Mouse (Mus musculus): ENCODE results near the gene Luc7l. TPM values are rescaled to one million over a fixed set of nuclear protein-coding genes. Genes with fewer than 3 reads are reported as not detected.

The Luc7l gene
- polyA plus RNA-seq (2015; fragmentation: Nextera tagmentation; extraction: Ambion mirVana) = 28.1 and 32.7 TPM in 2 replicates

- H3K27me3 ChIP-seq (replicated peaks; ENCODE audit: control insufficient read depth, insufficient read depth, low read length) = no peaks in the 10 kb centered on the region
- H3K4me1 ChIP-seq (replicated peaks; ENCODE audit: control insufficient read depth, insufficient read depth, low read length) = no peaks in the 10 kb centered on the region
- H3K4me3 ChIP-seq (ENCODE audit: low read depth, low read length) = peak within 1 kb of the TSS; percentile 69
- H3K27ac ChIP-seq (ENCODE audit: low read depth, low read length) = peak within 1 kb of the TSS; percentile 99
- peak; percentile 90 for ATAC-seq
- no peak for TF ChIP-seq CTCF (IDR thresholded peaks at IDR 0.05; ENCODE audit: low read depth)
- H3K9ac ChIP-seq (ENCODE audit: low read depth, low read length) = peak within 1 kb of the TSS; percentile 92
- 0 out of 2 replicates have a peak, but pooled peaks cover 12% of the 10 kb centered on the region for H3K36me3 ChIP-seq (ENCODE audit: control insufficient read depth, insufficient read depth)
- H3K4me2 ChIP-seq (replicated peaks; ENCODE audit: low read depth) = peak within 1 kb of the TSS; percentile 63
- under 1% methylated on average over 43 of the region's 43 CpGs for WGBS
- no peaks in the 10 kb centered on the region for H3K9me3 ChIP-seq (ENCODE audit: control insufficient read depth)
Measured at GRCm38 (mm10) chr17:26252539-26253251, at the start of gene Luc7l. TSS of gene Luc7l (plus strand) at chr17:26252896.

- Histone ChIP-seq H3K9ac (ENCODE audit: low read depth, low read length) (peak overlapping the region; percentile 22; the same call in 1 of the 2 replicates), H3K4me3 (ENCODE audit: low read depth, low read length) (peak overlapping the region; percentile 48), H3K36me3 (ENCODE audit: control insufficient read depth, insufficient read depth) (no peaks in the 10 kb centered on the region), H3K27me3 (replicated peaks; ENCODE audit: control insufficient read depth, insufficient read depth, low read length) (peaks cover 29% of the 10 kb centered on the region), H3K27ac (ENCODE audit: low read depth, low read length) (no peak overlapping the region), H3K4me1 (replicated peaks; ENCODE audit: control insufficient read depth, insufficient read depth, low read length) (no peaks in the 10 kb centered on the region; the same call in 1 of the 2 replicates), H3K4me2 (replicated peaks; ENCODE audit: low read depth) (peak overlapping the region; percentile 91), H3K9me3 (ENCODE audit: control insufficient read depth) (no peaks in the 10 kb centered on the region)
- WGBS = under 1% methylated on average over 29 of the region's 30 CpGs
- no peak for TF ChIP-seq CTCF (IDR thresholded peaks at IDR 0.05; ENCODE audit: low read depth)
- ATAC-seq = no peak
Measured at GRCm38 (mm10) chr17:26203321-26203811, 49.3 kb upstream of the Luc7l start.

- Histone ChIP-seq H3K27me3 (replicated peaks; ENCODE audit: control insufficient read depth, insufficient read depth, low read length) (peaks cover 29% of the 10 kb centered on the region), H3K4me2 (replicated peaks; ENCODE audit: low read depth) (no peak overlapping the region), H3K27ac (ENCODE audit: low read depth, low read length) (no peak overlapping the region), H3K4me1 (replicated peaks; ENCODE audit: control insufficient read depth, insufficient read depth, low read length) (no peaks in the 10 kb centered on the region; the same call in 1 of the 2 replicates), H3K9ac (ENCODE audit: low read depth, low read length) (no peak overlapping the region), H3K36me3 (ENCODE audit: control insufficient read depth, insufficient read depth) (no peaks in the 10 kb centered on the region), H3K9me3 (ENCODE audit: control insufficient read depth) (no peaks in the 10 kb centered on the region), H3K4me3 (ENCODE audit: low read depth, low read length) (no peak overlapping the region)
- no peak for TF ChIP-seq CTCF (IDR thresholded peaks at IDR 0.05; ENCODE audit: low read depth)
- 60% methylated on average over 11 of the region's 11 CpGs for WGBS
- ATAC-seq = no peak
Measured at GRCm38 (mm10) chr17:26204766-26205165, 47.9 kb upstream of the Luc7l start.

GRCm38 (mm10) chr17:26206392-26206791 is 46.3 kb upstream of the Luc7l start:
- Histone ChIP-seq H3K9ac (ENCODE audit: low read depth, low read length) (no peak overlapping the region), H3K27ac (ENCODE audit: low read depth, low read length) (no peak overlapping the region), H3K27me3 (replicated peaks; ENCODE audit: control insufficient read depth, insufficient read depth, low read length) (peaks cover 21% of the 10 kb centered on the region), H3K36me3 (ENCODE audit: control insufficient read depth, insufficient read depth) (no peaks in the 10 kb centered on the region), H3K4me2 (replicated peaks; ENCODE audit: low read depth) (no peak overlapping the region), H3K4me1 (replicated peaks; ENCODE audit: control insufficient read depth, insufficient read depth, low read length) (no peaks in the 10 kb centered on the region), H3K4me3 (ENCODE audit: low read depth, low read length) (no peak overlapping the region), H3K9me3 (ENCODE audit: control insufficient read depth) (no peaks in the 10 kb centered on the region)
- no peak for TF ChIP-seq CTCF (IDR thresholded peaks at IDR 0.05; ENCODE audit: low read depth)
- ATAC-seq = no peak
- 41% methylated on average over 1 of the region's 1 CpGs for WGBS

- no peak within 1 kb of the TSS for H3K4me3 ChIP-seq (ENCODE audit: low read depth, low read length)
Measured at GRCm38 (mm10) chr17:26207686-26208085, 45.0 kb upstream of the Luc7l start, which contains the start of gene Arhgdig. TSS of gene Arhgdig (minus strand) at chr17:26207786.

GRCm38 (mm10) chr17:26212241-26212640 is 40.5 kb upstream of the Luc7l start:
- no peak for TF ChIP-seq CTCF (IDR thresholded peaks at IDR 0.05; ENCODE audit: low read depth)
- no peak for ATAC-seq
- Histone ChIP-seq H3K9me3 (ENCODE audit: control insufficient read depth) (no peaks in the 10 kb centered on the region), H3K4me2 (replicated peaks; ENCODE audit: low read depth) (no peak overlapping the region), H3K9ac (ENCODE audit: low read depth, low read length) (no peak overlapping the region), H3K27me3 (replicated peaks; ENCODE audit: control insufficient read depth, insufficient read depth, low read length) (no peaks in the 10 kb centered on the region), H3K36me3 (ENCODE audit: control insufficient read depth, insufficient read depth) (peaks cover 51% of the 10 kb centered on the region), H3K4me3 (ENCODE audit: low read depth, low read length) (no peak overlapping the region), H3K27ac (ENCODE audit: low read depth, low read length) (no peak overlapping the region), H3K4me1 (replicated peaks; ENCODE audit: control insufficient read depth, insufficient read depth, low read length) (no peaks in the 10 kb centered on the region)
- WGBS = 84% methylated on average over 7 of the region's 7 CpGs

More at GRCm38 (mm10) chr17:26207686-26208085, 45.0 kb upstream of the Luc7l start, which contains the start of gene Arhgdig:
- WGBS = 87% methylated on average over 12 of the region's 12 CpGs
- peaks cover 9% of the 10 kb centered on the region for H3K27me3 ChIP-seq (replicated peaks; ENCODE audit: control insufficient read depth, insufficient read depth, low read length)
- ATAC-seq = no peak
- no peaks in the 10 kb centered on the region for H3K4me1 ChIP-seq (replicated peaks; ENCODE audit: control insufficient read depth, insufficient read depth, low read length)
- no peaks in the 10 kb centered on the region for H3K9me3 ChIP-seq (ENCODE audit: control insufficient read depth)
- TF ChIP-seq CTCF (IDR thresholded peaks at IDR 0.05; ENCODE audit: low read depth) = no peak
- H3K4me2 ChIP-seq (replicated peaks; ENCODE audit: low read depth) = no peak within 1 kb of the TSS
- H3K27ac ChIP-seq (ENCODE audit: low read depth, low read length) = no peak within 1 kb of the TSS
- H3K9ac ChIP-seq (ENCODE audit: low read depth, low read length) = no peak within 1 kb of the TSS
- peaks cover 6% of the 10 kb centered on the region; the same call in 1 of the 2 replicates for H3K36me3 ChIP-seq (ENCODE audit: control insufficient read depth, insufficient read depth)
